ENCODE assay signal across 8 mouse cellular contexts in genomic region chr4:42946733-42947290, GRCm38 (mm10). TPM values are rescaled to one million over a fixed set of nuclear protein-coding genes. Genes with fewer than 3 reads are reported as not detected.
A peak's percentile ranks its signal among the peaks of the same experiment; 100 is the strongest.
DNase-seq lines count a peak whose midpoint lies in the region; ATAC-seq lines count a peak whose summit lies in the region.

No protein-coding gene starts in this region.

- no peaks in the 10 kb centered on the region for H3K9me3 ChIP-seq in hindbrain, embryonic 13.5 days

- no peak overlapping the region for H3K4me3 ChIP-seq in hindbrain, embryonic 13.5 days

- no peaks in the 10 kb centered on the region for H3K36me3 ChIP-seq in hindbrain, embryonic 13.5 days

- 0 out of 2 replicates have a peak, but pooled peaks cover 3% of the 10 kb centered on the region for H3K27me3 ChIP-seq in hindbrain, embryonic 13.5 days

- peak; percentile 34 for ATAC-seq in hindbrain, embryonic 13.5 days (ENCODE audit: low FRiP score)

- peaks cover 54% of the 10 kb centered on the region for H3K4me1 ChIP-seq in hindbrain, embryonic 13.5 days (replicated peaks)

- 23% methylated on average over 10 of the region's 10 CpGs for WGBS in hindbrain, embryonic 13.5 days

- peak overlapping the region; percentile 87 for H3K27ac ChIP-seq in hindbrain, embryonic 13.5 days

- intact Hi-C loops in left cerebral cortex, postnatal 4 days (cut with DNase I): no loop called here

- peak overlapping the region; percentile 41 for H3K4me2 ChIP-seq in hindbrain, embryonic 13.5 days

- peak; percentile 46 for DNase-seq in cerebellum, adult 9-10 months
- DNase-seq in cerebellum, postnatal 36 days: no peak
- peak; percentile 91 for DNase-seq in left cerebral cortex, postnatal 4 days
- peak; percentile 93 for DNase-seq in right cerebral cortex, postnatal 4 days
- no peak for DNase-seq in ovary, postnatal 36 days (ENCODE audit: low spot score)
- no peak for DNase-seq in adrenal gland, adult 8-10 months
- no peak for DNase-seq in testis, postnatal 14 days (ENCODE audit: low spot score)

- H3K9ac ChIP-seq in hindbrain, embryonic 13.5 days: peak overlapping the region; percentile 56

RNA-seq across cellular contexts. Expression of gene Dnajb5, which starts 2.8 kb away (rescaled TPM):
- 51.0 and 51.2 TPM in 2 replicates for polyA plus RNA-seq in hindbrain, embryonic 13.5 days (2015; fragmentation: Nextera tagmentation; extraction: Ambion mirVana)
- total RNA-seq in left cerebral cortex, postnatal 4 days (2021): 100 to 1,000 TPM; 152 to 156 TPM
- 10 to 100 TPM; 12.9 to 20.5 (median 18.2) TPM for total RNA-seq in adrenal gland, adult 8-10 months (2022)

RNA-seq across cellular contexts. Expression of gene 1700022I11Rik, which starts 22.6 kb away (rescaled TPM):
- polyA plus RNA-seq in hindbrain, embryonic 13.5 days (2015; fragmentation: Nextera tagmentation; extraction: Ambion mirVana): 0.63 and 0.70 TPM in 2 replicates
- not detected for total RNA-seq in left cerebral cortex, postnatal 4 days (2021)
- not detected for total RNA-seq in adrenal gland, adult 8-10 months (2022)

RNA-seq across cellular contexts. Expression of gene Phf24, which starts 30.4 kb away (rescaled TPM):
- polyA plus RNA-seq in hindbrain, embryonic 13.5 days (2015; fragmentation: Nextera tagmentation; extraction: Ambion mirVana): 21.7 and 23.0 TPM in 2 replicates
- total RNA-seq in left cerebral cortex, postnatal 4 days (2021): 100 to 1,000 TPM; 156 to 162 TPM
- 1 to 10 TPM; 3.1 to 4.5 (median 3.8) TPM for total RNA-seq in adrenal gland, adult 8-10 months (2022)

RNA-seq across cellular contexts. Expression of gene Vcp, which starts 53.5 kb away (rescaled TPM):
- polyA plus RNA-seq in hindbrain, embryonic 13.5 days (2015; fragmentation: Nextera tagmentation; extraction: Ambion mirVana): 524 and 526 TPM in 2 replicates
- 100 to 1,000 TPM; 244 to 265 TPM for total RNA-seq in left cerebral cortex, postnatal 4 days (2021)
- 100 to 1,000 TPM; 290 to 420 (median 339) TPM for total RNA-seq in adrenal gland, adult 8-10 months (2022)

Comparison
In these comparisons a context has a peak if more than half of its experiments do, and no peak if none do; other contexts are left out.
1. DNase-seq: peak in cerebellum, adult 9-10 months (single experiment), left cerebral cortex, postnatal 4 days (single experiment) and right cerebral cortex, postnatal 4 days (single experiment); none in cerebellum, postnatal 36 days (0 of 2), ovary, postnatal 36 days (single experiment), adrenal gland, adult 8-10 months (single experiment) and testis, postnatal 14 days (single experiment).
2. RNA of gene Dnajb5, which starts 2.8 kb away (total RNA-seq): 152 to 156 TPM in left cerebral cortex, postnatal 4 days; 12.9 to 20.5 TPM in adrenal gland, adult 8-10 months; every median in the first group is over 4 times any median in the second.
3. RNA of gene Phf24, which starts 30.4 kb away (total RNA-seq): 156 to 162 TPM in left cerebral cortex, postnatal 4 days; 3.1 to 4.5 TPM in adrenal gland, adult 8-10 months; every median in the first group is over 10 times any median in the second.